Mouse (Mus musculus): ENCODE data around the gene Lmx1b. TPM values are rescaled to one million over a fixed set of nuclear protein-coding genes. Genes with fewer than 3 reads are reported as not detected.

The Lmx1b gene
- polyA plus RNA-seq, 1 experiment from 2014 or later = not detected

DNA sequence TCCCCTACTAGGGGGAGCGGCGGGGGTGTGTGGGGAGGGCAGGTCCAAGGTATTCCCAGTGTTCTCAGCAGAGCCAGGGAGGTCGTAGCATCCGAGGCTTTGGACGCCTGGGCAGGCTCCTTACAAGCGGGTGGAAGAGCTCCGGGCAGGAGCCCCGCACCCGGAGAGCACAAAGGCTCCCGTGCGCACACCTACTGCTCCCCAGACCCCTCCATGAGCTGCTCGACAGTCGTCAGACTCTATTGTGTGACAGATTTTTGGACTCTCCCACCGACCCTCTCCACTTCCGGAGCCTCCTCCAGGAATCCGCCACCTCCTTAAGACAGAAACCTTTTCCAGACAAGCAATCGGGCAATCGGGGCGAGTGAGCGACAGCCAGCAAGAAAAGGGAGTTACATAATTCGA lies 4.2 kb downstream of the Lmx1b start:
- H3K36me3 ChIP-seq (ENCODE audit: control insufficient read depth, insufficient read depth, low read length) = no peaks in the 10 kb centered on the region
- WGBS = 2% methylated on average over 21 of the region's 21 CpGs
- H3K9me3 ChIP-seq (ENCODE audit: control insufficient read depth, low read length) = no peaks in the 10 kb centered on the region
- no peak overlapping the region for H3K4me3 ChIP-seq (ENCODE audit: low read depth, low read length)
- no peak overlapping the region for H3K27ac ChIP-seq (replicated peaks)
- ATAC-seq (ENCODE audit: low FRiP score, low TSS enrichment) (no peak), DNase-seq (ENCODE audit: low spot score) (no peak)
- no peaks in the 10 kb centered on the region for H3K4me1 ChIP-seq (replicated peaks; ENCODE audit: control insufficient read depth, insufficient read depth)
- H3K9ac ChIP-seq (ENCODE audit: low read length) = no peak overlapping the region
- no peak overlapping the region for H3K4me2 ChIP-seq (replicated peaks; ENCODE audit: low read depth)
- TF ChIP-seq EP300 (optimal IDR thresholded peaks at IDR 0.05) = no peak
- TF ChIP-seq CTCF (IDR thresholded peaks at IDR 0.05; ENCODE audit: low read depth) = no peak
- peaks cover 58% of the 10 kb centered on the region for H3K27me3 ChIP-seq (ENCODE audit: control insufficient read depth, insufficient read depth, low read length)

DNA sequence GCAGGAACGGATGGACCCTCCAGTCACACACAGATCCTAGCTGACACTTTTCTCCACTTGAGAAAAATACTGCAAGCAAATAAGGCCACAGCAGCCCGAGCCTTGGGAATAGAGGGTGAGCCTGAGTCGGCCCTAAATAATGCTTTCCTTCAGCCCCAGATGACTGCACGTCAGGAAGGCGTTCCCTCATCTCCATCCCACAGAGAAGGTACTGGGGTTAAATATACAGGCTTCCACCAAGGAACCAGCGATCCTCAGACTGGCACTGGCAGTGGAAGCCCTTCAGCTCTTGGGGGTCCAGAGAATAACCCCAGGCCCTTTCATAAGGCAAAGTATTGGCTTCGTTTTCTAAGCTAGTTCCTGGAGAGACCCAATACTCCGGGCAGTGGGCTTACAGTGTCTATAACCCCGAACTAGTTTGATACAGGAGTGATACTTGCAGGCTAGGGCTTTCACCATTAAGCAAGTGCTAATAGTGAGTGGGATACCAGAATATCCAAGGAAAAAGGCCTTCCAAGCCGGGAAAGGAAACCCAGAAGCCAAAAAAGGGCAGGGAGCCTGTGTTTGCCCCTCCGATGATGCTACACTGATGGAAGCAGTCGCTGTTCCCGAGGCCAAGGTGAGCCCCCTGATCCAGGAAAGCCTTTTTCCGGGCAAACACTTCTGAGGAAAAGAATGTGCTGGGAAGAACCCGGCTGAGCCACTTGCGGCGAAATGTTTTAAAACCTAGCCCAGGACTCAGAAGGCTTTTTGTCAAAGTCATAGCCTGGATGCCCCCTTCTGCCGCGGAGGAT lies 4.8 kb downstream of the Lmx1b start:
- TF ChIP-seq EP300 (optimal IDR thresholded peaks at IDR 0.05) (no peak), CTCF (IDR thresholded peaks at IDR 0.05; ENCODE audit: low read depth) (no peak)
- ATAC-seq (ENCODE audit: low FRiP score, low TSS enrichment) = no peak
- Histone ChIP-seq H3K4me3 (ENCODE audit: low read depth, low read length) (no peak overlapping the region), H3K27me3 (ENCODE audit: control insufficient read depth, insufficient read depth, low read length) (peaks cover 57% of the 10 kb centered on the region), H3K4me1 (replicated peaks; ENCODE audit: control insufficient read depth, insufficient read depth) (no peaks in the 10 kb centered on the region), H3K36me3 (ENCODE audit: control insufficient read depth, insufficient read depth, low read length) (no peaks in the 10 kb centered on the region), H3K4me2 (replicated peaks; ENCODE audit: low read depth) (no peak overlapping the region), H3K27ac (replicated peaks) (no peak overlapping the region), H3K9ac (ENCODE audit: low read length) (no peak overlapping the region), H3K9me3 (ENCODE audit: control insufficient read depth, low read length) (no peaks in the 10 kb centered on the region)
- no peak for DNase-seq (ENCODE audit: low spot score)
- 9% methylated on average over 19 of the region's 19 CpGs for WGBS

DNA sequence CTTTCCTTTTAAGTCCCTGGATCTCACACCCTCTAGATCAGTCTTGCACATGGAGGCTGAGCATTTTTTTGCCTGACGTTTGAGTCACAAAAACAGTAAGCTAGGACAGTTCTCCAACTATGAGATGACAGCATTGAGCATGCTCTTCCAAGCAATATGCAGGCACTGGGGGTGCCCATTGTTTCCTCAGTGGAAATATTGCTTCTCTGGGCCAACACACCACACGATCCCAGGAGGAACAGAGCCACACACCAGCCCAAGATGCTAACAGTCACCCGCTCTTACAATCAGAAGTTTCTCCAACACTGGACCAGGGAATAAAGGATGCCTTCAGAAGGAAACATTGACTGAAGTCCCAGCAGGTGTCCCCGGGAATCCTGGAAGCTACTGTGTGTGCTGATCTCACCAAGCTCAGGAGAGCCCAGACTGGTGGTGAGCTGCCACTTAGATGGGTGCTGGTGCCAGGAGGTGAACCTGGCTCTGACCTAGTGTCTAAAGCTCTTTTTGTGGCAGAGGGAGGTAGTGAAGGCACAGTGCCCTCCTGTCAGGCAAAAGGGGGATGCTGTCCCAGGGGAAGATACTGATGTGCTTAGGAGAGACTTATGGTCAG lies 5.7 kb downstream of the Lmx1b start:
- 29% methylated on average over 4 of the region's 4 CpGs for WGBS
- DNase-seq (ENCODE audit: low spot score) (no peak), ATAC-seq (ENCODE audit: low FRiP score, low TSS enrichment) (no peak)
- H3K27ac ChIP-seq (replicated peaks) = no peak overlapping the region
- peaks cover 58% of the 10 kb centered on the region for H3K27me3 ChIP-seq (ENCODE audit: control insufficient read depth, insufficient read depth, low read length)
- TF ChIP-seq EP300 (optimal IDR thresholded peaks at IDR 0.05) = no peak
- TF ChIP-seq CTCF (IDR thresholded peaks at IDR 0.05; ENCODE audit: low read depth) = no peak
- no peaks in the 10 kb centered on the region for H3K4me1 ChIP-seq (replicated peaks; ENCODE audit: control insufficient read depth, insufficient read depth)
- H3K9me3 ChIP-seq (ENCODE audit: control insufficient read depth, low read length) = no peaks in the 10 kb centered on the region
- H3K4me2 ChIP-seq (replicated peaks; ENCODE audit: low read depth) = no peak overlapping the region
- H3K4me3 ChIP-seq (ENCODE audit: low read depth, low read length) = no peak overlapping the region
- H3K9ac ChIP-seq (ENCODE audit: low read length) = no peak overlapping the region
- H3K36me3 ChIP-seq (ENCODE audit: control insufficient read depth, insufficient read depth, low read length) = no peaks in the 10 kb centered on the region

DNA sequence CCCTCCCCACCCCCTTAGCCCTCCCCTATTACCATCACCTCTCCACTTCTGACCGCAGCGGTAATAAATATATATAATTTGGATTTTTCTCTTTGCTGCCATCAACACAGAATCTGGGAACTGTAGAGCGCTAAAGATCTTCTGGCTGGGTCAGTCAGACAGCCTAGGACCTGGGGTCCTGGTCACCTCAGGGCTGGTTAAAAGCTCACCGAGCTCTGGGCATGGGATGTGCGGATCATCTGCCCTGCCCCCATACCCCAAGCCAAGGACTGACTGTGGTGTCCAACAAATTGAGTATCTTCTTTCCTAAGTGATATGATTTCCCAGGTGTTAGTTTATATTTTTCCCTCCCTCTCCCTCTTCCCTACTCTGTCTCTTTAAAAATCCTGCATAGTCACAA lies 6.4 kb downstream of the Lmx1b start:
- H3K4me2 ChIP-seq (replicated peaks; ENCODE audit: low read depth) = no peak overlapping the region
- 16% methylated on average over 5 of the region's 5 CpGs for WGBS
- no peak for TF ChIP-seq EP300 (optimal IDR thresholded peaks at IDR 0.05)
- TF ChIP-seq CTCF (IDR thresholded peaks at IDR 0.05; ENCODE audit: low read depth) = no peak
- no peak for ATAC-seq (ENCODE audit: low FRiP score, low TSS enrichment)
- no peak overlapping the region for H3K9ac ChIP-seq (ENCODE audit: low read length)
- no peak overlapping the region for H3K27ac ChIP-seq (replicated peaks)
- no peaks in the 10 kb centered on the region for H3K36me3 ChIP-seq (ENCODE audit: control insufficient read depth, insufficient read depth, low read length)
- H3K4me3 ChIP-seq (ENCODE audit: low read depth, low read length) = no peak overlapping the region
- no peak for DNase-seq (ENCODE audit: low spot score)
- no peaks in the 10 kb centered on the region for H3K4me1 ChIP-seq (replicated peaks; ENCODE audit: control insufficient read depth, insufficient read depth)
- H3K9me3 ChIP-seq (ENCODE audit: control insufficient read depth, low read length) = no peaks in the 10 kb centered on the region
- peaks cover 55% of the 10 kb centered on the region; the same call in 1 of the 2 replicates for H3K27me3 ChIP-seq (ENCODE audit: control insufficient read depth, insufficient read depth, low read length)

DNA sequence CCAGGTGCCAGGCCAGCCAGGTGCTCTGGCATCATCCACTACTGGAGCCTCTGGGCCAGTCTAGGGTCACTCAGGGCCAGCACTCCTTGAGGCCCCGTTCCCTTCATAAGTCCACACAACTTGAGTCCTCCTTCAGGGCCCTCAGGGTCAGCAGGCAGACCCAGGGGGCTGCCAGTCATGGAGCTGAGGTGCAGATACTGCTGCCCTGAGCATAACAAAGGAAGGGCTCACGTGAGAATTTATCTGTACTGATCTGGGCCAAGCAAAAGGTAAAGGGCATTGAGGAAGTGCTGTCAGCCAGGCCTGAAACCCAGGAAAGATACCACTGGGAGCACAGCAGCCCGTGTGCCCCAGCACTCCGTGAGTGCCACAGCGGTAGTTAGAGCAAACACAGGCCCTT lies 7.1 kb downstream of the Lmx1b start:
- WGBS = 20% methylated on average over 5 of the region's 5 CpGs
- H3K4me1 ChIP-seq (replicated peaks; ENCODE audit: control insufficient read depth, insufficient read depth) = no peaks in the 10 kb centered on the region
- TF ChIP-seq CTCF (IDR thresholded peaks at IDR 0.05; ENCODE audit: low read depth) = no peak
- TF ChIP-seq EP300 (optimal IDR thresholded peaks at IDR 0.05) = no peak
- ATAC-seq (ENCODE audit: low FRiP score, low TSS enrichment) = no peak
- H3K4me2 ChIP-seq (replicated peaks; ENCODE audit: low read depth) = no peak overlapping the region
- H3K36me3 ChIP-seq (ENCODE audit: control insufficient read depth, insufficient read depth, low read length) = no peaks in the 10 kb centered on the region
- no peaks in the 10 kb centered on the region for H3K9me3 ChIP-seq (ENCODE audit: control insufficient read depth, low read length)
- H3K27me3 ChIP-seq (ENCODE audit: control insufficient read depth, insufficient read depth, low read length) = peaks cover 50% of the 10 kb centered on the region; the same call in 1 of the 2 replicates
- DNase-seq (ENCODE audit: low spot score) = no peak
- no peak overlapping the region for H3K27ac ChIP-seq (replicated peaks)
- H3K4me3 ChIP-seq (ENCODE audit: low read depth, low read length) = no peak overlapping the region
- no peak overlapping the region for H3K9ac ChIP-seq (ENCODE audit: low read length)

DNA sequence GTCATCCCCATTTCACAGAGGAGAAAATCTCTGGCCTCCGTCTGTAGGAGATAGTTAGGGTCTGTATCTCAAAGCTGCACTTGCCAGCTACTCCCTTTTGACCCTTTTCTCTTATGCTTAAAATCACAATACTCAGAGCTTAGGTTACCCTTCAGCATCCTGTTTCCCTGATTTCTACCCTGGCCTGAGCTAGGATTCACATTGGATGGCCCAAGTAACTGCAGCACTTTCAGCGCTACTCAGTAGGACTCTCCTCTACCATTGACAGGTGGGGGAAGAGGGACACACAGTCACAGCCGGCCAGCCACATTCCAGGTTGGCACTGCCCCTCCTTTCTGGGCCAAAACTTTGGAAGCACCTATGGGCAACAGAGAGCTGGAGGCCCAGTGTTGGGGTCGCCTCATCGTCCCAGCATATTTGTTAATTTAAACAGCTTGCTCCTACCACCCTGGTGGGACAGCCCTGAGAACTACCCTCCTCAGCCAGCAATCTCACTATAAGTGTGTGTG lies 7.7 kb downstream of the Lmx1b start:
- Histone ChIP-seq H3K27ac (replicated peaks) (no peak overlapping the region), H3K27me3 (ENCODE audit: control insufficient read depth, insufficient read depth, low read length) (peaks cover 50% of the 10 kb centered on the region; the same call in 1 of the 2 replicates), H3K9me3 (ENCODE audit: control insufficient read depth, low read length) (no peaks in the 10 kb centered on the region), H3K4me2 (replicated peaks; ENCODE audit: low read depth) (no peak overlapping the region), H3K4me1 (replicated peaks; ENCODE audit: control insufficient read depth, insufficient read depth) (no peaks in the 10 kb centered on the region), H3K9ac (ENCODE audit: low read length) (no peak overlapping the region), H3K36me3 (ENCODE audit: control insufficient read depth, insufficient read depth, low read length) (no peaks in the 10 kb centered on the region), H3K4me3 (ENCODE audit: low read depth, low read length) (no peak overlapping the region)
- DNase-seq (ENCODE audit: low spot score) = no peak
- WGBS = 29% methylated on average over 5 of the region's 5 CpGs
- ATAC-seq (ENCODE audit: low FRiP score, low TSS enrichment) = no peak
- no peak for TF ChIP-seq CTCF (IDR thresholded peaks at IDR 0.05; ENCODE audit: low read depth)
- TF ChIP-seq EP300 (optimal IDR thresholded peaks at IDR 0.05) = no peak

All from stomach, postnatal 0 days (tissue).